Mouse (Mus musculus): ENCODE data around the gene Plpp1. TPM values are rescaled to one million over a fixed set of nuclear protein-coding genes. Genes with fewer than 3 reads are reported as not detected.

Gene Plpp1
- polyA plus RNA-seq, 1 experiment: 31.5 TPM

DNA sequence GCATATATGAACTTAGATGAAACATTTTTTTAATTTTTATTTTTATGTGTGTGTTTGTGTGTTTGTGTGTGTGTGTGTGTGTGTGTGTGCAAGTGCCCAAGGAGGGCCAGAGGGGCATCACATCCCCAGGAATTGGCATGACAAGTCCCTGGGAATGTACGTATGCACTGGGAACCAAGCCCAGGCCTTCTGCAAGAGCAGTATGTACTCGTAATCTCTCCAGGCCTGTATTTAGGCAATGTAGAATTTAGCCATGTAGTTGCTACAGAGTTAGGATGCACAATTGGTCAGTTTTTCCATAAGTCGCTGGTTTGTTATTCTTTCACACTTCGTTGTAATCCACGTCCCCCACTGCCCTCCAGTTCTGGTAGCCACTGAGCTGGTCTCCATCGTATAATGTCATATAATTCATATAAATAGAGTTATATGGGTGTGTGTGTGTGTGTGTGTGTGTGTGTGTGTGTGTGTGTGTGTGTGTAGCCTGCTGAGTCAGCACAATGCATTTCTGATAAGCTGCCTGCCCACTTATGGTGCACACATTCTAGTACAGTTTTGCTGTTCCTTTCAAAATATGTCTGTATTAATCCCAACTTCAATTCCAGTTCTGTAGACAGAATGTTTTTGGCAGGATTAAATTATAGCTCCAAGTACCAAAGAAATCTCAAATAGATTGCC lies 22.8 kb downstream of the Plpp1 start:
- no peak for DNase-seq (ENCODE audit: low read depth)
- TF ChIP-seq CTCF (IDR thresholded peaks at IDR 0.05; ENCODE audit: borderline replicate concordance, extremely low read depth, insufficient read depth, insufficient read length): no peak
- TF ChIP-seq POLR2A (IDR thresholded peaks at IDR 0.05; ENCODE audit: borderline replicate concordance, extremely low read depth, insufficient read depth, insufficient read length, poor library complexity, severe bottlenecking): no peak

DNA sequence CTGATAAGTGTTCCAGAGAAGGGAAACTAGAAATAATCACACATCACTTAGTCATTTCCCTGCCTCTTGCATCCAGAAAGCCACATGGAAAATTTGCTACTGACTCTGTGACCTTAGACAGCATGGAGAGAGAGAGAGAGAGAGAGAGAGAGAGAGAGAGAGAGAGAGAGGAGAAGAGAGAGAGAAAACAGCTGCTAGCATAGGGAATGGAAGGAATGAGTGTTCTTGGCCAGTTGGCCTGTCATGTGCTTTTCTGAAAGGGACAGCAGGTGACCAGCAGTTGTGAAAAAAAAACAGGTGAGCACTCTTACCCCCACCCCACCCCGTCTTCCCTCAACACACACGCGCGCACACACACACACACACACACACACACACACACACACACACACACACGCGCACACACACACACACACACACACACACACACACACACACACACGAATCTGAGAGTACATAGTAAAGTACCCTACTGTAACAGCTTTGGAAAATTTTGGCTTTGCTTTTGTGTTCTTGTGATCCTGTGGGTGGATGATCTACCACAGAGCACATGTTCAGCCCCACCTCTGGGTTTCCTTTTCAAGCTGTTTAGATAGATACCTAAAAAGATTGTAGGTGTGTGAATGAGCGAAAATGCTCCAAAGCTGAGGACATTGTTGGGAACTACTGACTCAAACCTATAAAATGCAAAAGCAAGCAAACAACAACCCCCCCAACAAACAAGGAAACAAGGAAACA lies 23.5 kb downstream of the Plpp1 start:
- no peak for TF ChIP-seq POLR2A (IDR thresholded peaks at IDR 0.05; ENCODE audit: borderline replicate concordance, extremely low read depth, insufficient read depth, insufficient read length, poor library complexity, severe bottlenecking)
- no peak for TF ChIP-seq CTCF (IDR thresholded peaks at IDR 0.05; ENCODE audit: borderline replicate concordance, extremely low read depth, insufficient read depth, insufficient read length)
- no peak for DNase-seq (ENCODE audit: low read depth)

DNA sequence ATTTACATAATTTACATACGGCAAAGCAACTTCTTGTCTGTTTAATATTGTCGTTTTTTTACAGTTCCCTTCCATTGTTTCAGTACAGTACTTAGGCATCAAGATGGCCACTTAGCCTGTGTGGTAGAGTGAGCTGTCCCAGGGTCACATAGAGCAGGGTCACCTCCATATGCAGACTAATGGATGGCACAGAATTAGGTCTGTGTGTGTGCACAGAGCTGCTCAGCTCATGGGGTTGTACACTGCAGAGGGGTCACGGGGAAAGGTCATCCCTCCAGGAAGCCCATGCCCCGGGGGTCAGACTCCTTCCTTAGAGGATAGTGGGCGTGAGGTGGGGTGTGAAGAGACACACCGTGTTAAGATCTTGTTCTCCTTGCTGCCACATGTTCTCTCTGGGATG lies 24.9 kb downstream of the Plpp1 start:
- TF ChIP-seq POLR2A (IDR thresholded peaks at IDR 0.05; ENCODE audit: borderline replicate concordance, extremely low read depth, insufficient read depth, insufficient read length, poor library complexity, severe bottlenecking) (no peak), CTCF (IDR thresholded peaks at IDR 0.05; ENCODE audit: borderline replicate concordance, extremely low read depth, insufficient read depth, insufficient read length) (no peak)
- DNase-seq (ENCODE audit: low read depth): no peak

- no peak for TF ChIP-seq POLR2A (IDR thresholded peaks at IDR 0.05; ENCODE audit: borderline replicate concordance, extremely low read depth, insufficient read depth, insufficient read length, poor library complexity, severe bottlenecking)
- TF ChIP-seq CTCF (IDR thresholded peaks at IDR 0.05; ENCODE audit: borderline replicate concordance, extremely low read depth, insufficient read depth, insufficient read length): no peak
- no peak for DNase-seq (ENCODE audit: low read depth)
These were observed 29.0 kb downstream of the Plpp1 start for GRCm38 (mm10) chr13:112829619-112830018.

DNA sequence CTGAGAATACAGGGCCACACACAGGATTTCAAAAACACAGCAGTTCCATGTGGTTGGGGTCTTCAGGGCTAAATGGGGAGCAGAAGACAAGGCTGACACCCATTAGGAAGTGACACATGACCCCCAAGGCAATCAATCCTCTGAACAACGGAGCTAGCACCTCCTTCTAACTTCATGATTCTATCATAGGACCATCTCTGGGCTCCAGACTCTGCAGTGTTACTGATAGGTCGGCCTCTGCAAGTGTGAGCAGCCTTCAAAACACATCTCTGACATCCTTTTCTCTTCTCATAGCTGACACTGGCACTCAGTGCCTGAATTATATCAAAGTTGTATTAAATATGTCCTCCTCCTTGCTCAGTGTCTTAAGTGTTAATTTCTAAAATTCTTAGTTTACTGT lies 32.0 kb downstream of the Plpp1 start:
- DNase-seq (ENCODE audit: low read depth): no peak
- TF ChIP-seq POLR2A (IDR thresholded peaks at IDR 0.05; ENCODE audit: borderline replicate concordance, extremely low read depth, insufficient read depth, insufficient read length, poor library complexity, severe bottlenecking): no peak
- no peak for TF ChIP-seq CTCF (IDR thresholded peaks at IDR 0.05; ENCODE audit: borderline replicate concordance, extremely low read depth, insufficient read depth, insufficient read length)

DNA sequence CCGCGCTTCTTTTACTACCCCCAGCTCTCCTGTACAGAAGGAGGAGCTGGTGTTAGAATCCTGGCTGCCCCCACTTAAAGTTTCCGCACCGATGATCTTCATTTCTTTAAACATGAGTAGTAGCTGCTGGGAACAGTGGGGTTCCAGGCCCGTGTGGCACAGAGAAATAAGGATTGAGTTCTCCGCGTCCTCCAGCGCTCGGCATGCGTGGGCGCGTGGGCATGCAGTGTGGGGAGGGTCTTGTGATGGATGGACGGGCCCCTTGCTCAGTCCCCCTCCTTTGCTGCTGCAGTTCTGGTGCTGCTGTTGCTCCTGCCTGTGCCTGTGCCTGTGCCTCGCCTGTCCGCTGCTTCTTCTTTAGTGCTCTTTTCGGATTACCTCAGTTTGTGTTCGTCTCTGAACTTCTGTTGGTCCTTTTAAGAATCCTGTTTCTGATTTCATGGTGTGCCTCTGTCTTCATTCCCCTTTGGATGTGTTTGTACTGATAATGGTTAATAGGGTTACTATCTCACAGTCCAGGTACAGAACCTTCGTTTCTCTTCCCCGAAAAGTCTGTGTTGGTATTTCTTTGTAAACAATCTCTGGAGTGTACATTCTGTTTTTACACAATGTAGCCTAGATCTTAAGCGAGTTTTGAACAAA lies 32.8 kb downstream of the Plpp1 start:
- DNase-seq (ENCODE audit: low read depth): peak; percentile 27

DNA sequence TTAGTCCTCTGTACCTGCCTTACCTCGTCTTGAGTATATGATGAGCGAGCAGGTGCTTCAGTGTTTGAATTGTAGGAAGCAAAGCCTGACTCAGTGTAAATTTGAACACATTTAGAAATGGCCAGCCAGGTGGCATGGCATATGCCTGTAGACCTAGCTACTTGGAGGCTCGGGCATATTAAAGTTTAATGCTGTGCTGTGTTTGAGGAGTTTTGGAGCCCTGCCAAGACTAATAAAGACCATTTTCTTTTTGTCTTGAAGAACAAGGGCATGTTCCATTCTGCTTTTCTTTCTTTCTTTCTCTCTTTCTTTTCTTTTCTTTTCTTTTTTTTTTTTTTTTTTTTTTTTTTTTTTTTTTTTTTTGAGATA lies 33.3 kb downstream of the Plpp1 start:
- TF ChIP-seq CTCF (IDR thresholded peaks at IDR 0.05; ENCODE audit: borderline replicate concordance, extremely low read depth, insufficient read depth, insufficient read length): no peak
- TF ChIP-seq POLR2A (IDR thresholded peaks at IDR 0.05; ENCODE audit: borderline replicate concordance, extremely low read depth, insufficient read depth, insufficient read length, poor library complexity, severe bottlenecking): no peak
- DNase-seq (ENCODE audit: low read depth): peak; percentile 71

More for the DNA sequence above, 32.8 kb downstream of the Plpp1 start:
- TF ChIP-seq POLR2A (IDR thresholded peaks at IDR 0.05; ENCODE audit: borderline replicate concordance, extremely low read depth, insufficient read depth, insufficient read length, poor library complexity, severe bottlenecking) (no peak), CTCF (IDR thresholded peaks at IDR 0.05; ENCODE audit: borderline replicate concordance, extremely low read depth, insufficient read depth, insufficient read length) (no peak)

- peak; percentile 58 for DNase-seq (ENCODE audit: low read depth)
- no peak for TF ChIP-seq CTCF (IDR thresholded peaks at IDR 0.05; ENCODE audit: borderline replicate concordance, extremely low read depth, insufficient read depth, insufficient read length)
- TF ChIP-seq POLR2A (IDR thresholded peaks at IDR 0.05; ENCODE audit: borderline replicate concordance, extremely low read depth, insufficient read depth, insufficient read length, poor library complexity, severe bottlenecking): no peak
These were observed 34.5 kb downstream of the Plpp1 start for GRCm38 (mm10) chr13:112835113-112835512.

GRCm38 (mm10) chr13:112836951-112837350 lies 36.4 kb downstream of the Plpp1 start:
- TF ChIP-seq CTCF (IDR thresholded peaks at IDR 0.05; ENCODE audit: borderline replicate concordance, extremely low read depth, insufficient read depth, insufficient read length) (no peak), POLR2A (IDR thresholded peaks at IDR 0.05; ENCODE audit: borderline replicate concordance, extremely low read depth, insufficient read depth, insufficient read length, poor library complexity, severe bottlenecking) (no peak)
- DNase-seq (ENCODE audit: low read depth): no peak

DNA sequence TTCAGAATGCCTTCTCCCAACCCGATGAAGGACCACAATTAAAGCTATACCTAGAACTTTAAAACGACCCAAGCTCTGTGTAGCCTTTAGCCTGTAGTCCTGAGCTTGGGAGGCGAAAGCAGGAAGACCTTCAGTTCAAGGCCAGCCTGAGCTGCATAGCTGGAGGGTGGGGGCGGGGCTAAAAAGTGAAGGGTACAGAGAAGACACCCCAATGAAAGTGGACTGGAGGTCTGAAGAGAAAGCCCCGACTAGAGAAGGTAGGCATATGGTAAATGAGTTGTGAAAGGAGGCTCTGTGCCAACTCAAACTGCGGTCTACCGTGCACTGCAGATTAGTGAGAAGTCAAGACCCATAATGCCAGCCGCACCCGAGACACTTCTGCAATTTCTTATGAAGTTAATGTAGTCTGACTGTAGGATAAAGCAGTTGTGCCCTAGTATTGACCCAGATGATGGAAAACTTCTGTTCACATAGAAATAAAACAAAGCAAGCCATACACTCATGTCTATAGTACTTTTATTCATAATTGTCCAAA lies 37.1 kb downstream of the Plpp1 start:
- TF ChIP-seq CTCF (IDR thresholded peaks at IDR 0.05; ENCODE audit: borderline replicate concordance, extremely low read depth, insufficient read depth, insufficient read length): no peak
- TF ChIP-seq POLR2A (IDR thresholded peaks at IDR 0.05; ENCODE audit: borderline replicate concordance, extremely low read depth, insufficient read depth, insufficient read length, poor library complexity, severe bottlenecking): no peak
- no peak for DNase-seq (ENCODE audit: low read depth)

- no peak for TF ChIP-seq POLR2A (IDR thresholded peaks at IDR 0.05; ENCODE audit: borderline replicate concordance, extremely low read depth, insufficient read depth, insufficient read length, poor library complexity, severe bottlenecking)
- TF ChIP-seq CTCF (IDR thresholded peaks at IDR 0.05; ENCODE audit: borderline replicate concordance, extremely low read depth, insufficient read depth, insufficient read length): no peak
These were observed 38.1 kb downstream of the Plpp1 start for GRCm38 (mm10) chr13:112838562-112839232.

More at GRCm38 (mm10) chr13:112838562-112839232, 38.1 kb downstream of the Plpp1 start:
- DNase-seq (ENCODE audit: low read depth): no peak
